Mouse (Mus musculus) hindbrain, embryonic 16.5 days (tissue): ENCODE results near the gene Ulk4. TPM values are rescaled to one million over a fixed set of nuclear protein-coding genes. Genes with fewer than 3 reads are reported as not detected.
A peak's percentile ranks its signal among the peaks of the same experiment; 100 is the strongest.

Experiments used
- ATAC-seq: fragments of 200-750 bp; cut with Nextera tagmentation; 2 replicates; pipeline ENCODE4 v1.8.0; 2017; ENCODE audit warnings: moderate TSS enrichment, moderate library complexity
- H3K27ac ChIP-seq: fragments of 300-500 bp; sonication (generic); 2 replicates; pipeline ENCODE4 v1.5.1; 2014; ENCODE audit warnings: low read depth, mild to moderate bottlenecking, control low read depth, low read length, moderate library complexity
- H3K27me3 ChIP-seq: fragments of 300-500 bp; sonication (generic); replicated peaks from 2 replicates; pipeline ENCODE4 v1.6.1; 2014; ENCODE audit warnings: low read length; ENCODE audit not compliant: control insufficient read depth, insufficient read depth
- H3K36me3 ChIP-seq: fragments of 300-500 bp; sonication (generic); 2 replicates; pipeline ENCODE4 v1.6.1; 2014; ENCODE audit warnings: mild to moderate bottlenecking, low read length, moderate library complexity, mixed read lengths; ENCODE audit not compliant: control insufficient read depth, insufficient read depth
- H3K4me1 ChIP-seq: fragments of 300-500 bp; sonication (generic); 2 replicates; pipeline ENCODE4 v1.6.1; 2014; ENCODE audit warnings: low read depth, low read length; ENCODE audit not compliant: control insufficient read depth, insufficient read depth
- H3K4me2 ChIP-seq: fragments of 300-500 bp; sonication (generic); 2 replicates; pipeline ENCODE4 v1.6.1; 2014; ENCODE audit warnings: mild to moderate bottlenecking, low read length, control low read depth, moderate library complexity
- H3K4me3 ChIP-seq: fragments of 300-500 bp; sonication (generic); 2 replicates; pipeline ENCODE4 v1.5.1; 2014; ENCODE audit warnings: mild to moderate bottlenecking, low read length, control low read depth, moderate library complexity
- H3K9ac ChIP-seq: fragments of 300-500 bp; sonication (generic); 2 replicates; pipeline ENCODE4 v1.6.1; 2014; ENCODE audit warnings: low read depth, mild to moderate bottlenecking, control low read depth, low read length, moderate library complexity
- H3K9me3 ChIP-seq: fragments of 300-500 bp; sonication (generic); 2 replicates; pipeline ENCODE4 v1.6.1; 2014; ENCODE audit warnings: mild to moderate bottlenecking, low read length, moderate library complexity; ENCODE audit not compliant: control insufficient read depth
- WGBS: fragments of 180-500 bp; shearing (Covaris S2); extraction: QIAGEN DNeasy Blood & Tissue Kit; methylation state at CpG from one replicate; pipeline ENCODE4 v1.1.7; 2014; 5-methylcytosine and 5-hydroxymethylcytosine counted together
- polyA plus RNA-seq: library from polyadenylated mRNA; unstranded; fragments of >200 nt; fragmentation: Nextera tagmentation; extraction: Ambion mirVana; gene quantifications from 2 replicates; pipeline ENCODE4 v1.2.1, GENCODE M21; 2015

The Ulk4 gene
- polyA plus RNA-seq, 1 experiment from 2014 or later, result 75.8 TPM

- H3K4me3 ChIP-seq, result no peak overlapping the region
- 87% methylated on average over 5 of the region's 5 CpGs for WGBS
- no peak overlapping the region for H3K9ac ChIP-seq
- no peak overlapping the region for H3K27ac ChIP-seq
- no peak for ATAC-seq
- no peaks in the 10 kb centered on the region for H3K36me3 ChIP-seq
- H3K4me2 ChIP-seq, result no peak overlapping the region
- H3K27me3 ChIP-seq, result no peaks in the 10 kb centered on the region
- H3K9me3 ChIP-seq, result no peaks in the 10 kb centered on the region
- no peaks in the 10 kb centered on the region for H3K4me1 ChIP-seq
Measured at GRCm38 (mm10) chr9:121092568-121092967, 184.4 kb downstream of the Ulk4 start.

GRCm38 (mm10) chr9:121091016-121091735 is 185.8 kb downstream of the Ulk4 start:
- Histone ChIP-seq H3K9ac (no peak overlapping the region), H3K36me3 (no peaks in the 10 kb centered on the region), H3K4me3 (no peak overlapping the region), H3K9me3 (no peaks in the 10 kb centered on the region), H3K27me3 (no peaks in the 10 kb centered on the region), H3K27ac (no peak overlapping the region), H3K4me2 (no peak overlapping the region), H3K4me1 (no peaks in the 10 kb centered on the region)
- no peak for ATAC-seq
- 70% methylated on average over 10 of the region's 10 CpGs for WGBS

GRCm38 (mm10) chr9:121087661-121088060 is 189.3 kb downstream of the Ulk4 start:
- WGBS, result 65% methylated on average over 8 of the region's 8 CpGs
- Histone ChIP-seq H3K36me3 (no peaks in the 10 kb centered on the region), H3K27me3 (no peaks in the 10 kb centered on the region), H3K9ac (no peak overlapping the region), H3K9me3 (no peaks in the 10 kb centered on the region), H3K4me3 (no peak overlapping the region), H3K4me2 (no peak overlapping the region), H3K4me1 (no peaks in the 10 kb centered on the region; the same call in 1 of the 2 replicates), H3K27ac (no peak overlapping the region)
- ATAC-seq, result no peak

- peaks cover 3% of the 10 kb centered on the region for H3K4me1 ChIP-seq
- 55% methylated on average over 4 of the region's 4 CpGs for WGBS
- no peak for ATAC-seq
Measured at GRCm38 (mm10) chr9:121084191-121084590, 192.8 kb downstream of the Ulk4 start.

GRCm38 (mm10) chr9:121080834-121081233 is 196.2 kb downstream of the Ulk4 start:
- ATAC-seq, result no peak
- Histone ChIP-seq H3K27me3 (no peaks in the 10 kb centered on the region), H3K27ac (no peak overlapping the region), H3K9ac (no peak overlapping the region), H3K9me3 (no peaks in the 10 kb centered on the region), H3K4me2 (no peak overlapping the region), H3K36me3 (no peaks in the 10 kb centered on the region), H3K4me3 (no peak overlapping the region), H3K4me1 (peaks cover 6% of the 10 kb centered on the region)
- 88% methylated on average over 3 of the region's 3 CpGs for WGBS

More at GRCm38 (mm10) chr9:121084191-121084590, 192.8 kb downstream of the Ulk4 start:
- Histone ChIP-seq H3K9ac (no peak overlapping the region), H3K4me3 (no peak overlapping the region), H3K9me3 (no peaks in the 10 kb centered on the region), H3K27me3 (no peaks in the 10 kb centered on the region), H3K36me3 (no peaks in the 10 kb centered on the region), H3K27ac (no peak overlapping the region), H3K4me2 (no peak overlapping the region)

GRCm38 (mm10) chr9:121080413-121080812 is 196.6 kb downstream of the Ulk4 start:
- no peak for ATAC-seq
- no peak overlapping the region for H3K4me3 ChIP-seq
- H3K9ac ChIP-seq, result no peak overlapping the region
- H3K36me3 ChIP-seq, result no peaks in the 10 kb centered on the region
- no peaks in the 10 kb centered on the region for H3K9me3 ChIP-seq
- peaks cover 6% of the 10 kb centered on the region for H3K4me1 ChIP-seq
- no peaks in the 10 kb centered on the region for H3K27me3 ChIP-seq
- H3K4me2 ChIP-seq, result no peak overlapping the region
- H3K27ac ChIP-seq, result no peak overlapping the region
- WGBS, result 85% methylated on average over 10 of the region's 10 CpGs

- Histone ChIP-seq H3K9ac (no peak overlapping the region), H3K36me3 (no peaks in the 10 kb centered on the region), H3K27ac (no peak overlapping the region), H3K4me3 (no peak overlapping the region), H3K4me1 (peaks cover 6% of the 10 kb centered on the region), H3K9me3 (no peaks in the 10 kb centered on the region), H3K4me2 (no peak overlapping the region), H3K27me3 (no peaks in the 10 kb centered on the region)
- WGBS, result 39% methylated on average over 9 of the region's 9 CpGs
- ATAC-seq, result peak; percentile 53
Measured at GRCm38 (mm10) chr9:121079388-121080088, 197.5 kb downstream of the Ulk4 start.

GRCm38 (mm10) chr9:121076291-121076690 is 200.7 kb downstream of the Ulk4 start:
- Histone ChIP-seq H3K9ac (no peak overlapping the region), H3K9me3 (no peaks in the 10 kb centered on the region), H3K36me3 (no peaks in the 10 kb centered on the region), H3K27ac (no peak overlapping the region), H3K27me3 (no peaks in the 10 kb centered on the region), H3K4me1 (peaks cover 6% of the 10 kb centered on the region), H3K4me2 (no peak overlapping the region), H3K4me3 (no peak overlapping the region)
- no peak for ATAC-seq
- WGBS, result 32% methylated on average over 12 of the region's 12 CpGs

- 79% methylated on average over 4 of the region's 4 CpGs for whole genome bisulfite sequencing
- no peak overlapping the region for H3K4me2 ChIP-seq
- no peak overlapping the region for H3K9ac ChIP-seq
Measured at GRCm38 (mm10) chr9:121075246-121075645, 201.8 kb downstream of the Ulk4 start.

More at GRCm38 (mm10) chr9:121075246-121075645, 201.8 kb downstream of the Ulk4 start:
- H3K4me3 ChIP-seq, result no peak overlapping the region
- no peaks in the 10 kb centered on the region for H3K27me3 ChIP-seq
- no peaks in the 10 kb centered on the region for H3K36me3 ChIP-seq
- H3K27ac ChIP-seq, result no peak overlapping the region
- peaks cover 6% of the 10 kb centered on the region for H3K4me1 ChIP-seq
- ATAC-seq, result no peak
- H3K9me3 ChIP-seq, result no peaks in the 10 kb centered on the region
